Mouse (Mus musculus) cerebral cortex, adult 2 months (tissue): ENCODE data around the gene Itgb3.

Experiments
- WGBS: fragments of 180-500 bp; shearing (Covaris S2); methylation state at CpG from one replicate; pipeline ENCODE4 v1.1.7; 2018; 5-methylcytosine and 5-hydroxymethylcytosine counted together

Itgb3 gene

DNA sequence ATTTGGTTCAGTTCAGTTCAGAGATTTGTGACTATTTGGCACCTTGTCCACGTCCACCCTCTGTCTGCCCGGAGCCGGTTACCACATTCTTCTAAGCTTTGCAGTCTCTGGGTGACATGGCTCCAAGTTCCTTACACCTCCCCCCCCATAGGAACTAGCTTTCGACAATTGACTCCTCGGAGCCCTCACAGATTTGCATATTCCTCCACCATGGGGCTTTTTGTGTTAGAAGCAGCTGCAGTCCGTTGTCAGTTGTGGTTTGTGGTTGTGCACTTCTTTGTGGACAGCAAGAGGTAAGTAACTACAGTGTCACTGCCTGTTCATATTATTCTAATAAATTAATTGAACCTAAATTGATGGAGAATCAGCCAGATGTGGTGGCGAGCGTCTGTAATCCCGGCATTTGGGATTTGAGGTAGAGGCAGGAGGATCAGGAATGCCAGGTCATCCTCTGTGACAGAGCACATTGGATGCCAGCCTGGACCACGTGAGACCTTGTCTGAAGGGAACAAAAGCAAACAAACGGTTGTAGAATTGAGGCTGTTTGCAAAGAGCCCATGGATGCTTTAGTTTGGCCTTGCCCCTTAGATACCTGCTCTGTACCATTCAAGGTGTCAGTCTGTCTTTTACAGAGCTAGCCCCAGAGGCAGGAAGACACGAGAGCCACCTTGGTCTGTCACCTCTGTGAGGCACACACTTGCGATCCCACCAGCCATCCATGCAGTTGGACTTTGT is 25.0 kb upstream of the Itgb3 start:
- WGBS: 73% methylated on average over 13 of the region's 13 CpGs

DNA sequence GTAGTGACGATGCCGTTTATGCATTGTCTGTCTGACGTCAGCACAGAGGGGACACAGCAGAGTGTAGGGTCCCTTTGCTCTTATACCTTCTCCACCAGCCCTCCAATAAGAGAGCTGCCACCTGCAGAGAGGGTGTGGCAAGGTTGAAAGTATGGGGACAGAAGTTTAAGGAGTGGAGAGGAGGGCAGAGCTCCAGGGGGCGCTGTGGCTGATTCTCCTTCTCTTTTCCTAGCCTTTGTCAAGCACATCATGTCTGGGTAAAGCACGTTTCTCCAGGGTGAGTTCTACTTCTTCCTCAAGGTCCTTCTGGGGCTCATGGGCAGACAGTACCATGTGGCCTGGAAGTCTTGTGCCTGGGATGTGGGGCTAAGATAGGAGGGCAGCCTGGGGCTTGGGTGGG is 22.3 kb upstream of the Itgb3 start:
- 90% methylated on average over 5 of the region's 5 CpGs for WGBS

DNA sequence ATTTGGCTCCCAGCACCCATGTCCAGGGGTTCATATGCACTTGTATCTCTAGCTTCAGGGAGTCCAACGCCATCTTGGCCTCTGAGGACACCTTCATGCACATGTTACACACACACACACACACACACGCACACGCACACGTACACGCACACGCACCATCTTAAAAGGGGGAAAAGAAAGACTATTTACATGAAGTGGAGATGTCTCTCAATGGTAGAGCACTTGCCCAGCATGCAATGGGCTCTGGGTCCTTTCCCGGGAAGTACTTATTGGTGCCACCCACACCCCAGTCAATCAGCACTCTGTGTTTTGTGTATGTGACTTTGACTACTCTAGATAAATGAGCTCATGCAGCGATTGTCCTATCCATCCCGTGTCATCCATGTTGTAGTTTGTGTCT is 19.9 kb upstream of the Itgb3 start:
- WGBS: 94% methylated on average over 9 of the region's 9 CpGs

DNA sequence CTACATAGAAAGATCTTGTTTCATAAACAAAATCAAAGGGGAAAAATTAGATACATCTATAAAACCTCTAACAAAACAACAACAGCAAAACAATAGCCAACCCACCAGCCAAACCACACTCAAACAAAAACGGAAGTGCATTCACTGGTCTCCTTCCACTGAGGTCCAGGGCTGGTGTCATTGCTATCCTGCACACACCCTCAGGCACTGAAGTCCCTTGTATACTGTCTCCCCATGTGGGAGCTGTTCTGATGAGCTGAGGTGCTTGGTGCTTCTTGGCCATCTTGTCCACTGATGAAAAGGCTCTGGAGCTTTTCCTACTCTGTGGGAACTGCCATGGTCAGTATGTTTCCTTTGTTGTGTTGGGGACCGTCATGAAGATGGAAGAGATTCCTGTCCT is 19.3 kb upstream of the Itgb3 start:
- WGBS: 98% methylated on average over 2 of the region's 2 CpGs

- WGBS: 77% methylated on average over 1 of the region's 1 CpGs
Observed at GRCm38 (mm10) chr11:104589570-104589969, 18.2 kb upstream of the Itgb3 start.

GRCm38 (mm10) chr11:104590148-104590547 is 17.7 kb upstream of the Itgb3 start:
- 2% methylated on average over 8 of the region's 8 CpGs for WGBS

DNA sequence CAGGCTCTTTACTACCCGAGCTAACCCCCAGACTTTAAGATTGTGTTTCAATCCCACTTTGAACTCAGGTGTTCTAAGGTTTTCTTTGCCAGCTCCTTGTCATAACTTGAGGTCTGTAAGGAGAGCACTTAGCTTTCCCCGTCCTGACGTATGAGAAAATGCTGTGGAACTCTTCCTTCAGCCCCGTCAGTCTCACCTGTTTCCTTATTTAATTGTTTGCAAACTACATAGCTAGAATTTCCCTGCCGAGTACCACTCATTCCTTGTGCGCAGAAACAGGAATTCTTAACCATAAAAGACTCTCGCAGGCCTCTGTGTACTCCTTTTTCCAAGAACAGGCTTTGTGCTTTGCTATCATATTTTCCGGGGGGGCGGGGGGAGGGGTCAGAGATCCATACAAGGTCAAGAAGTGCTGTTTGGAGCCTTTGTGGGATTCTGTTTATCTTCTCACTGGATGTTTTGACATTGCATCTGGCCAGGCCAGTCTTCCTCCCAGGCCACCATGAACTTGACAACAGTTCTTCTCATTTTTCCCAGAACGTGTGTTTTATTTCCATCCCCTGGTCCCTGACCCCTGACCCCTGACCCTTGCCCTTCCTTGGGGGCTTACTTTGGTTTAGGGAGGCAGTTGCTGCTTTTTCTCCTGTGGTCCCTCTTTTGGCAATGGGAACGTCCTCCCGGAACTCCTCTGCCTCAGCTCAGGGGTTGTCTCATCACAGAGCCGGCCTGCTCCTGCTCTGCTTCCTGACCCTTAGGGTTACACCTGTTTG is 15.5 kb upstream of the Itgb3 start:
- 86% methylated on average over 13 of the region's 13 CpGs for WGBS

DNA sequence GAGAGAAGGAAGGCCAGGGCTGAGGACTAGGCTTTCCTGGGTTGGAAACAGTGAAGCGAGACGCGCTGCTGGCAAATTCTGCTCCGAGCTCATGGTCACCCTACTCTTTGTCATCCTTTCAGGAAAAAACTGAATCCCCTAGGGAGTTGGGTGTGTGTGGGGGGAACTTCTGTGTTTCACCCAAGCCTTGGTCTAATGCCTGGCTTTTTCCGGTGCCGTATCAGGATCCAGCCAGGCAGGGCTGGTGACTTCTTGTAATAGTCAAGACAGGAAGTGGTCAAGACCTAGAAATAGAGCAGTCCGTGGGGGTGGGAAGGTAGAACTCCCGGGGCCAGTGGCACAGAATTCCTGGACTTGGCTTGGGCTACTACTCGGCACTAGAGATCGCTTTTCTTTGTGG is 11.4 kb upstream of the Itgb3 start:
- 85% methylated on average over 10 of the region's 10 CpGs for WGBS

DNA sequence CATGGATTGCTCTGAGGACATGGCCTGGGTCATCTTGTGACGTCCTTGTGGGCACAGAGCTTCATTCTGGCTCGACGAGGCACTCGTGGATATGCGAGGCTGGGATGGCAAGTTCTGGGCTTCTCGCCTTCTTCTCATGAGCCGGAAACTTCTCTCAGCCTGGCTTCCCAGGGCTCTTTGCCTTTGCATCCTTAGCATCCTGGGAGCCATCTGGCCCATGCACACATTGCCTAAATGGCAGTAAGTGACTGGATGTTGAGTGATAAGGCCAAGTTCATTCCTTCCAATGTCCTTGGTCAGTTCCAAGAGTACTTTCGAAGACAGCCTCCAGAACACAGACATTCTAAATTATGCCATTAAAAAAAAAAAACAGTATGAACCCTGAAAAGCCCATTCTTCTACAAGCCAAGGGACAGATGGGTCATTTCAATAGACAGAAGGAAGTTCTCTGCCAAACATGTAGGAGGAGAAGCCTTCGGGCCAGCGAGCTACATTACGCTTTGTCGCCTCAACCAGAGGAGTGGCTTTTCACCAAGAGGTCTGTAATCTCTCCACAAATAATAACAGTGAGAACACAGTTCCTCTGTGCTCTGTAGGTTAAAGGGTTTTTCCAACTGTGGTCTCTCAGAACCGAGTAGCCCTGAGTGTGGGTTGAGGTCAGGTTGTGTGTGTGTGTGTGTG is 8.4 kb upstream of the Itgb3 start:
- 64% methylated on average over 13 of the region's 13 CpGs for WGBS

DNA sequence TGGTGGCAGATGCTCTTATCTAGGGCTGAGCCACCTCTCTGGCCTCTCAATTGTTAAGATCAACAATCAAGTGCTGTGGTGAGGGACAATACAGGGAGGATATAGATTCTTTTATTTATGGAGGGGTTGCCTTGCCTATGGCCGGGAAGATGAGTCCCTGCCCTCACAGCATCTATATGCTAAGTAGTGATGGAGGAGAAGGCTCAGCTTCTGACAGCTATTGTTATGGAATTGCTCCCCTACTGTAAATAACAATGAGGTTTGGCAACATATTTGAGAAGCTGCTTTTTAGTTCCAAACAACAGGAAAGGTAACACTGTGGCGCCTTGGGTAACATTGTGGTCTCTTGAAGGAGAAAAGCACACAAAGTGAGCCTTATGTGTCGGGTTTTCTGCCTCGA is 7.1 kb upstream of the Itgb3 start:
- WGBS: 83% methylated on average over 4 of the region's 4 CpGs

DNA sequence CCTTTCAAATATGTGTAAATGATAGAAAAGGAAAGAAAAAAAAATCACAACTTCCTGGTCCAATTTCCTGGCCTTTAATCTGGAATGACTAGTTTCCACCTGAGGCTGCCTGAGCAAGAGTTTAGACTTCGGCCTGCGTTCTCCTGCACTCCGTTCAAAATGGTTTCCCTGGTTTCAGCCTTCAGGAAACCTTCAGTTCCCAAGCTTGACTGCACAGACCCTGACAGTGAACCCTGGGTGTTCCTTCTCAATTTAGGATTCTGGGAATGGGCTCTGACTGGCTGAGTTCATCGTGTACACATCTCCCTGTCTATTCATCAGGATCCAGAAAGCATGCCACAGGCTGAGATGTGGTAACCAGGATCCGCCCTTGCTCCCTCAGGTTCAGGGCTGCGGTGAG is 3.6 kb upstream of the Itgb3 start:
- 82% methylated on average over 6 of the region's 6 CpGs for WGBS

DNA sequence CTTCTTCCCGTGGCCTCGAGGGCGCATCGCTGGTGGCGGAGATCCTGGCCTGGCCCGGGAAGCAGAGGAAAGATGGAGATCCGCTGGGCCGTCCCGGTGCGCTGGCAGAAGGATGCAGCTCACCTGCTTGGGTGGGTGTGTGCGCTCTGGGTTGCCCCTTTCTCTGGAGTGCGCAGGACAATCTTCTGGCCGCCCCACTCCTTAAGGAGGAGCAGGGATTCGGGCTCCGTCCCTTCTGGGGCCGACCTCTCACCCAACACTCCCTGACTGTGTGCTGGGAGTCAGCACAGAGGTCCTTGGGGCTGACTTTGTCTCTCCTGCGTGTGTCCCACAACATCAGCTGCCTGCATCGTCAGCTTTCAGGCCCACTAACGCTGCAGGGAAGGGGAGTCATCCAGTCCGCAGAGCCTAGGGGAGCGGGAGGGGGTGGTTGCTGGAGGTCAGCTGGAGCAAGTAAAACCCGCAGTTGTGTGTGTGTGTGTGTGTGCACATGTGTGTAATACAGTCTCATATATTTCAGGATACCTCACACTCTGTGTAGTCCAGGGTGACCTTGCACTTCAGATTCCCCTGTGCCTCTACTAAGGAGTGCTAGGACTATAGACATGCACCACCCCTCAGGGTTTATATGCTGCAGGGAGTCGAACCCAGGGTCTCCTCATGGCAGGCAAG is 585 bp downstream of the Itgb3 start:
- WGBS: 10% methylated on average over 23 of the region's 23 CpGs

- WGBS: 86% methylated on average over 6 of the region's 6 CpGs
Observed at GRCm38 (mm10) chr11:104609033-104609684, 1.4 kb downstream of the Itgb3 start.

GRCm38 (mm10) chr11:104609733-104610132 is 1.9 kb downstream of the Itgb3 start:
- 74% methylated on average over 4 of the region's 4 CpGs for WGBS

DNA sequence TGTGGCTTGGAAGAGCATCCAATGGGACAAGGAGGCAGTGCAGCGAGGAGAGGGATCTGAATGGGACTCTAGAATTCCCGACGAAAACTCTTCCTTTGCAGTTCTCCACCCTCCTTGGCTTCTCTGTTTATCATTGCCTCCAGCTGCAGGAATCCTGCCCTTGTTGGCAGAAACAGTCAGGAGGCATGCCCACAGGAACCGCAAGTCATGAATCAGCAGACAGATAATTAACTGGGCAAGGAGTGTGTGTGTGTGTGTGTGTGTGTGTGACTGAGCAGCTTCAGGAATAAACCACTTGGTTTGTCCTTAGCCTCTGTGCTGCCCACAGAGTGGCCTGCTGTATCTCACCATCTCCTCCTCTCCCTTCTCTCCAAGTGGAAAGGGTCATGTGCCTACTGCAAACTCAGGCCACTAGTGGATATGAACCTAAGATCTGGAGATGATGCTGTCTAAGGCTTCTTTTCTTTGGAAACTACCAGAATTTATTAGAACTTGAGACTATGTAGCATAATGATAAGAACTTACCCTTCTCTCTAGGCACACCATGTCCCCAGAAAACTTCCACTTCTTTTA is 3.9 kb downstream of the Itgb3 start:
- 68% methylated on average over 4 of the region's 4 CpGs for whole genome bisulfite sequencing

GRCm38 (mm10) chr11:104613551-104613950 is 5.8 kb downstream of the Itgb3 start:
- WGBS: 92% methylated on average over 10 of the region's 10 CpGs

DNA sequence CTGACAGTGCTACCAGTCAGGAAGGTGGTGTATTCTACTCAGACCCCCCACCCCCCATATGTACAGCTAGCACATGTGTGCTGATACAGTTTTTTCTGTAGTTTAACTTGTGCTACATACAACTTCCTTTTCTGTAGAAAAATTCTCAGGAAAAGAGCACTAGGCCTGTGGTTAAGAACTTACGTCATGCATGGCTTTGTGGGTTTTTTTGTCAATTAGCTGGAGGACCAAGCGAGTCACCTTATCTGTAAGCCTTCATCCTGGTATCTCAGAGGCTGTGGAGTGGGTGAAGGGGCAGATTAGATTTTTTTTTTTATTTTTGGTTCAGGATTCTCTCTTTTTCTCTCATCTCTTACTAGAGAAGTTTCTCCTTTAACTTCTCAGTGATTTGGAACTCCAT is 6.3 kb downstream of the Itgb3 start:
- WGBS: 98% methylated on average over 2 of the region's 2 CpGs

DNA sequence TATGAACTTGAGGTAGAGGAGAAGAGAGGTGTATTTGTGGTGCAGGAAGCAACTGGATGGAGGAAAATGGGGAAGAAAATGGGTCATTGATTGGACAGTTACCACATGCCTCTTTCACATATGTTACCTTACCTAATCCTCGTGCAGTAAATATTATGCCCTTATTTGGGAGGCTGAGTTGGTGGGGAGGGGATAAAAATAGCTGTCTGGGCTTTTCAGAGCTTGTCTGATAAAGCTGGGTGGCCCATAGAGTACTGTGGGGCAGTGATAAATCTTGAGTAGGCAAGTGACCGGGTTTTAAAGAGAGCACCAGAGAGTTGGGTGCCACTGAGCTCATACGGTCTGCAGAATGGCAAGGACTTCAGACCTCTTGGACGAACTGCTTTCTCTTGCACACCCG is 8.4 kb downstream of the Itgb3 start:
- WGBS: 88% methylated on average over 5 of the region's 5 CpGs

DNA sequence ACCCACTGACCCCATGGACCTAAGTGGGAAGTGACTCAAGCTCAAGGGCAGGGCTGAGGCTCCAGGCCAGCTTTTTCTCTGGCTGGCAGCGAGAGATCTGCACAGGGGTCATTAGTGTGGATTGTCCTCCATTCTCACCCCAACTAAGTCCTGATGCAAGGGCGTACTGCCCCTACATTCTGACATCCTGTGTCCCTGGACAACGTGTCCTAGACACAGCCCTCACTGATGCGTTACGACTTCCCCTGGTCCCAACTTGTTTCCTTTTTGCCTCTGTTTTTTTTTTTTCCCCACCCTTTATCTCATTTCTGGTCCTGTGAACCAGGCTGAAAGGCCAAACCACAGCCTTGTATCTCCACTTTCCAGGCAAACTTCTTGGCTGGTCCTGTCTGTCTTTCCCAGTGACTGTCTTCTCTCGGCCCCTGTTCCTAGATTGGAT is 10.9 kb downstream of the Itgb3 start:
- 86% methylated on average over 6 of the region's 6 CpGs for WGBS

- 75% methylated on average over 13 of the region's 13 CpGs for whole genome bisulfite sequencing
Observed at GRCm38 (mm10) chr11:104619084-104620022, 11.6 kb downstream of the Itgb3 start.
